Mouse (Mus musculus) ES-E14 (cell line): ENCODE measurements around the gene Serpina10.

Source experiments
- CHD2 ChIP-seq: IDR thresholded peaks from 2 replicates; pipeline ENCODE4 v1.6.1; 2014; ENCODE audit warnings: mild to moderate bottlenecking, low read depth, low read length, inconsistent platforms
- HCFC1 ChIP-seq: IDR thresholded peaks from 2 replicates; pipeline ENCODE4 v1.6.1; 2012; ENCODE audit warnings: low read length, inconsistent platforms, borderline replicate concordance; ENCODE audit not compliant: insufficient read depth
- MAFK ChIP-seq: IDR thresholded peaks from 2 replicates; pipeline ENCODE4 v1.6.1; 2014; ENCODE audit warnings: mild to moderate bottlenecking, low read depth, low read length, inconsistent platforms; ENCODE audit not compliant: insufficient read depth
- ZC3H11A ChIP-seq: IDR thresholded peaks from 2 replicates; pipeline ENCODE4 v1.6.1; 2012; ENCODE audit warnings: low read depth, mild to moderate bottlenecking, inconsistent platforms, low read length, borderline replicate concordance
- ZNF384 ChIP-seq: IDR thresholded peaks from 2 replicates; pipeline ENCODE4 v1.6.1; 2012; ENCODE audit warnings: low read depth, low read length, inconsistent platforms

- TF ChIP-seq CHD2, result no peak
- TF ChIP-seq HCFC1, result no peak
- no peak for TF ChIP-seq MAFK
- no peak for TF ChIP-seq ZNF384
- TF ChIP-seq ZC3H11A, result no peak
Measured at GRCm38 (mm10) chr12:103656848-103657626, 25.8 kb upstream of the Serpina10 start, which contains the start of gene Serpina6.
